Mouse (Mus musculus): ENCODE data around the gene Clcf1. TPM values are rescaled to one million over a fixed set of nuclear protein-coding genes. Genes with fewer than 3 reads are reported as not detected.
"Not testable (repeated sequence)": the region's sequence is repeated elsewhere in the genome, so short reads cannot be mapped to it uniquely, and the experiment has no call there.

Clcf1 gene
- polyA plus RNA-seq, 1 experiment from 2014 or later = 6.5 TPM

- ATAC-seq (replicated peaks; ENCODE audit: low FRiP score, low read depth) = no peak
- H3K4me2 ChIP-seq (ENCODE audit: low read length) = no peak overlapping the region
- H3K9me3 ChIP-seq (replicated peaks; ENCODE audit: low read length) = no peaks in the 10 kb centered on the region
- H3K36me3 ChIP-seq (ENCODE audit: insufficient read depth, low read length) = no peaks in the 10 kb centered on the region
- no peak overlapping the region for H3K27ac ChIP-seq
- no peaks in the 10 kb centered on the region; the same call in 1 of the 2 replicates for H3K27me3 ChIP-seq (ENCODE audit: insufficient read depth, low read length)
- H3K4me3 ChIP-seq (replicated peaks; ENCODE audit: low read depth, low read length) = no peak overlapping the region
- H3K4me1 ChIP-seq (replicated peaks; ENCODE audit: insufficient read depth, low read length) = peaks cover 14% of the 10 kb centered on the region
- DNase-seq (ENCODE audit: low spot score) = no peak
- WGBS = 61% methylated on average over 4 of the region's 4 CpGs
- TF ChIP-seq CTCF (IDR thresholded peaks at IDR 0.05; ENCODE audit: low read depth) = no peak
- no peak overlapping the region for H3K9ac ChIP-seq (ENCODE audit: low read depth, low read length)
Observed at GRCm38 (mm10) chr19:4234548-4234947, 20.5 kb downstream of the Clcf1 start.

- ATAC-seq (replicated peaks; ENCODE audit: low FRiP score, low read depth) (no peak; the same call in 1 of the 2 replicates), DNase-seq (ENCODE audit: low spot score) (peak; percentile 79)
- Histone ChIP-seq H3K4me1 (replicated peaks; ENCODE audit: insufficient read depth, low read length) (no peaks in the 10 kb centered on the region; the same call in 1 of the 2 replicates), H3K9me3 (replicated peaks; ENCODE audit: low read length) (no peaks in the 10 kb centered on the region), H3K27me3 (ENCODE audit: insufficient read depth, low read length) (no peaks in the 10 kb centered on the region), H3K36me3 (ENCODE audit: insufficient read depth, low read length) (no peaks in the 10 kb centered on the region), H3K27ac (no peak overlapping the region), H3K4me3 (replicated peaks; ENCODE audit: low read depth, low read length) (no peak overlapping the region), H3K9ac (ENCODE audit: low read depth, low read length) (no peak overlapping the region), H3K4me2 (ENCODE audit: low read length) (no peak overlapping the region)
- no peak for TF ChIP-seq CTCF (IDR thresholded peaks at IDR 0.05; ENCODE audit: low read depth)
- WGBS = 33% methylated on average over 8 of the region's 8 CpGs
Observed at GRCm38 (mm10) chr19:4240247-4240668, 26.2 kb downstream of the Clcf1 start.

GRCm38 (mm10) chr19:4242416-4242815, 28.4 kb downstream of the Clcf1 start:
- Histone ChIP-seq H3K4me1 (replicated peaks; ENCODE audit: insufficient read depth, low read length) (no peaks in the 10 kb centered on the region; the same call in 1 of the 2 replicates), H3K4me2 (ENCODE audit: low read length) (no peak overlapping the region), H3K27me3 (ENCODE audit: insufficient read depth, low read length) (no peaks in the 10 kb centered on the region), H3K4me3 (replicated peaks; ENCODE audit: low read depth, low read length) (no peak overlapping the region), H3K9ac (ENCODE audit: low read depth, low read length) (no peak overlapping the region), H3K9me3 (replicated peaks; ENCODE audit: low read length) (no peaks in the 10 kb centered on the region), H3K27ac (no peak overlapping the region), H3K36me3 (ENCODE audit: insufficient read depth, low read length) (no peaks in the 10 kb centered on the region)
- DNase-seq (ENCODE audit: low spot score) (no peak), ATAC-seq (replicated peaks; ENCODE audit: low FRiP score, low read depth) (no peak)
- 76% methylated on average over 3 of the region's 3 CpGs for WGBS
- TF ChIP-seq CTCF (IDR thresholded peaks at IDR 0.05; ENCODE audit: low read depth) = peak; percentile 50; the same call in 1 of the 2 replicates

- H3K4me3 ChIP-seq (replicated peaks; ENCODE audit: low read depth, low read length) = no peak overlapping the region
- 82% methylated on average over 6 of the region's 6 CpGs for WGBS
- H3K27me3 ChIP-seq (ENCODE audit: insufficient read depth, low read length) = no peaks in the 10 kb centered on the region
- no peak overlapping the region for H3K27ac ChIP-seq
- DNase-seq (ENCODE audit: low spot score) (no peak), ATAC-seq (replicated peaks; ENCODE audit: low FRiP score, low read depth) (no peak)
- no peak for TF ChIP-seq CTCF (IDR thresholded peaks at IDR 0.05; ENCODE audit: low read depth)
- no peak overlapping the region for H3K9ac ChIP-seq (ENCODE audit: low read depth, low read length)
- no peak overlapping the region for H3K4me2 ChIP-seq (ENCODE audit: low read length)
- H3K36me3 ChIP-seq (ENCODE audit: insufficient read depth, low read length) = no peaks in the 10 kb centered on the region
- no peaks in the 10 kb centered on the region for H3K4me1 ChIP-seq (replicated peaks; ENCODE audit: insufficient read depth, low read length)
- no peaks in the 10 kb centered on the region for H3K9me3 ChIP-seq (replicated peaks; ENCODE audit: low read length)
Observed at GRCm38 (mm10) chr19:4244775-4245174, 30.7 kb downstream of the Clcf1 start.

GRCm38 (mm10) chr19:4247010-4247409, 33.0 kb downstream of the Clcf1 start:
- no peak overlapping the region for H3K4me3 ChIP-seq (replicated peaks; ENCODE audit: low read depth, low read length)
- ATAC-seq (replicated peaks; ENCODE audit: low FRiP score, low read depth) (no peak), DNase-seq (ENCODE audit: low spot score) (peak; percentile 42)
- H3K4me2 ChIP-seq (ENCODE audit: low read length) = no peak overlapping the region
- peak; percentile 58 for TF ChIP-seq CTCF (IDR thresholded peaks at IDR 0.05; ENCODE audit: low read depth)
- no peak overlapping the region for H3K9ac ChIP-seq (ENCODE audit: low read depth, low read length)
- H3K36me3 ChIP-seq (ENCODE audit: insufficient read depth, low read length) = no peaks in the 10 kb centered on the region
- no peaks in the 10 kb centered on the region for H3K4me1 ChIP-seq (replicated peaks; ENCODE audit: insufficient read depth, low read length)
- 62% methylated on average over 1 of the region's 1 CpGs for WGBS
- H3K27ac ChIP-seq = no peak overlapping the region
- no peaks in the 10 kb centered on the region for H3K27me3 ChIP-seq (ENCODE audit: insufficient read depth, low read length)
- H3K9me3 ChIP-seq (replicated peaks; ENCODE audit: low read length) = no peaks in the 10 kb centered on the region

- not testable (repeated sequence) for ATAC-seq (replicated peaks; ENCODE audit: low FRiP score, low read depth); H3K4me1 ChIP-seq (replicated peaks; ENCODE audit: insufficient read depth, low read length); H3K27ac ChIP-seq; DNase-seq (ENCODE audit: low spot score); H3K4me3 ChIP-seq (replicated peaks; ENCODE audit: low read depth, low read length); H3K9me3 ChIP-seq (replicated peaks; ENCODE audit: low read length); H3K4me2 ChIP-seq (ENCODE audit: low read length); H3K27me3 ChIP-seq (ENCODE audit: insufficient read depth, low read length); H3K9ac ChIP-seq (ENCODE audit: low read depth, low read length); H3K36me3 ChIP-seq (ENCODE audit: insufficient read depth, low read length)
- 74% methylated on average over 1 of the region's 1 CpGs for WGBS
Observed at GRCm38 (mm10) chr19:4248683-4249082, 34.6 kb downstream of the Clcf1 start.

- no peaks in the 10 kb centered on the region for H3K36me3 ChIP-seq (ENCODE audit: insufficient read depth, low read length)
- ATAC-seq (replicated peaks; ENCODE audit: low FRiP score, low read depth) (no peak), DNase-seq (ENCODE audit: low spot score) (no peak)
- H3K9ac ChIP-seq (ENCODE audit: low read depth, low read length) = no peak overlapping the region
- no peak for TF ChIP-seq CTCF (IDR thresholded peaks at IDR 0.05; ENCODE audit: low read depth)
- no peak overlapping the region for H3K4me3 ChIP-seq (replicated peaks; ENCODE audit: low read depth, low read length)
- H3K27me3 ChIP-seq (ENCODE audit: insufficient read depth, low read length) = no peaks in the 10 kb centered on the region
- no peak overlapping the region for H3K4me2 ChIP-seq (ENCODE audit: low read length)
- WGBS = 87% methylated on average over 7 of the region's 7 CpGs
- H3K27ac ChIP-seq = no peak overlapping the region
- no peaks in the 10 kb centered on the region for H3K9me3 ChIP-seq (replicated peaks; ENCODE audit: low read length)
- no peaks in the 10 kb centered on the region for H3K4me1 ChIP-seq (replicated peaks; ENCODE audit: insufficient read depth, low read length)
Observed at GRCm38 (mm10) chr19:4254230-4254629, 40.2 kb downstream of the Clcf1 start.
